In the genomic region with DNA sequence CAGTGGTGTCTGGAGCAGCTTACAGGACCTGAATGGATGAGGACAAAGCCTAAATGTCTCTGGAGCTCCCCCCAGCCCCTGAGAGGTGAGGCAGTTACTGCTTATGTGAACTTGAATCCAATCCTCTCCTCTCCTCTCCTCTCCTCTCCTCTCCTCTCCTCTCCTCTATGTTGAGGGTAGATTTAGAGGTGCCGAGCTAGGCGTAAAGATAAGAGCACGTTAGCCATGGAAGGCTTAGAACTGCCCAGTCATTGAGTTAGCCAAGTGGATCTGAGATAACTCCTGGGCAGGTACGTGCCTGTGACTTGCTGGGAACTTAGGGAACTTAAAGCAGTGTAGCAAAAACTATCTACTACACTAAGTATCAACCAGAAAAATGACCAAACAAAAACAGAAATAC, we compare ENCODE assay signal across 23 mouse cellular contexts.
"Had no signal": no experiment of that assay in that cellular context is flagged by ENCODE, and none has a peak within 500 bp of the region (broad histone marks: within the 10 kb centered on the region; RNA-seq: fewer than 3 reads in every experiment).

No protein-coding gene starts in this region.

- H3K4me1 ChIP-seq: lung, embryonic 15.5 days had no signal

- DNase-seq: liver, postnatal 0 days; lung, adult 2 months; lung, postnatal 14 days; lung, postnatal 36 days; midbrain, embryonic 14.5 days; retina, postnatal 1 day; right cerebral cortex, adult 18-20 months; right cerebral cortex, postnatal 25 days; right cerebral cortex, postnatal 4 days; spleen, adult 18-20 months; thymus, adult 18-20 months; thymus, postnatal 14 days; thymus, postnatal 36 days had no signal

- H3K9me3 ChIP-seq: lung, embryonic 15.5 days; megakaryocyte, embryonic 14.5 days; midbrain, embryonic 10.5 days; midbrain, embryonic 12.5 days; neural tube, embryonic 13.5 days; neural tube, embryonic 15.5 days had no signal

- H3K4me3 ChIP-seq: lung, embryonic 15.5 days; midbrain, embryonic 10.5 days; midbrain, embryonic 12.5 days; myocyte; neural tube, embryonic 13.5 days; neural tube, embryonic 15.5 days had no signal

- H3K4me2 ChIP-seq: lung, embryonic 15.5 days; midbrain, embryonic 12.5 days; neural tube, embryonic 13.5 days; neural tube, embryonic 15.5 days had no signal

- ATAC-seq: liver, postnatal 0 days; lung, postnatal 0 days; midbrain, embryonic 16.5 days had no signal

- H3K9ac ChIP-seq: liver, postnatal 0 days; lung, embryonic 15.5 days; midbrain, embryonic 12.5 days; neural tube, embryonic 13.5 days; neural tube, embryonic 15.5 days had no signal

- H3K27ac ChIP-seq: lung, embryonic 15.5 days; macrophage; midbrain, embryonic 10.5 days; midbrain, embryonic 12.5 days; neural tube, embryonic 13.5 days; neural tube, embryonic 15.5 days had no signal

- H3K36me3 ChIP-seq: lung, embryonic 15.5 days; midbrain, embryonic 12.5 days; neural tube, embryonic 15.5 days had no signal

- H3K27me3 ChIP-seq: lung, embryonic 15.5 days; megakaryocyte, embryonic 14.5 days; midbrain, embryonic 12.5 days; neural tube, embryonic 13.5 days; neural tube, embryonic 15.5 days had no signal
